Mouse (Mus musculus) CD8-positive naive resting alpha-beta T cell, adult 2 months (primary cell): ENCODE measurements around the gene Dapp1.
"Not testable (repeated sequence)": the region's sequence is repeated elsewhere in the genome, so short reads cannot be mapped to it uniquely, and the experiment has no call there.

Source experiments
- DNase-seq, 2 experiments: peaks; one replicate each; pipeline ENCODE4 v3.0.0; 2022; ENCODE audit warnings: low read depth in 2 of 2, low spot score in 2 of 2

The Dapp1 gene

GRCm38 (mm10) chr3:137920594-137920993 lies 60.8 kb downstream of the Dapp1 start:
- no peak for DNase-seq

GRCm38 (mm10) chr3:137919398-137919797 lies 61.9 kb downstream of the Dapp1 start:
- DNase-seq: no peak

- DNase-seq: no peak
These were observed 62.4 kb downstream of the Dapp1 start for GRCm38 (mm10) chr3:137918932-137919311.

GRCm38 (mm10) chr3:137918172-137918931 lies 63.0 kb downstream of the Dapp1 start, which contains the start of gene Lamtor3:
Gene Lamtor3, plus strand, starts transcription at chr3:137918506.
- peak; percentile 80 to 85 for DNase-seq

- no peak for DNase-seq
These were observed 63.6 kb downstream of the Dapp1 start for GRCm38 (mm10) chr3:137917694-137918171.

- DNase-seq: not testable (repeated sequence)
These were observed 66.8 kb downstream of the Dapp1 start for GRCm38 (mm10) chr3:137914567-137914966.

GRCm38 (mm10) chr3:137913093-137913492 lies 68.3 kb downstream of the Dapp1 start:
- no peak for DNase-seq

GRCm38 (mm10) chr3:137900149-137900548 lies 81.2 kb downstream of the Dapp1 start:
- DNase-seq: no peak

- DNase-seq: no peak
These were observed 83.7 kb downstream of the Dapp1 start for GRCm38 (mm10) chr3:137897685-137898084.

- no peak for DNase-seq
These were observed 84.5 kb downstream of the Dapp1 start for GRCm38 (mm10) chr3:137896867-137897266.

- no peak for DNase-seq
These were observed 85.0 kb downstream of the Dapp1 start for GRCm38 (mm10) chr3:137896386-137896785.

- peak in 1 of 2 experiments; percentile 23 for DNase-seq
These were observed 86.1 kb downstream of the Dapp1 start for GRCm38 (mm10) chr3:137895196-137895595.

GRCm38 (mm10) chr3:137893789-137894188 lies 87.6 kb downstream of the Dapp1 start:
- DNase-seq: no peak

- no peak for DNase-seq
These were observed 89.2 kb downstream of the Dapp1 start for GRCm38 (mm10) chr3:137892118-137892517.

- no peak for DNase-seq
These were observed 90.3 kb downstream of the Dapp1 start for GRCm38 (mm10) chr3:137891089-137891488.

GRCm38 (mm10) chr3:137887961-137888360 lies 93.4 kb downstream of the Dapp1 start:
- DNase-seq: no peak

- DNase-seq: no peak
These were observed 100.3 kb downstream of the Dapp1 start for GRCm38 (mm10) chr3:137881093-137881492.
